Comparison of ENCODE assay signal across 22 mouse cellular contexts in genomic region chr2:124329473-124330130, GRCm38 (mm10).
"Had no signal": no experiment of that assay in that cellular context is flagged by ENCODE, and none has a peak within 500 bp of the region (broad histone marks: within the 10 kb centered on the region; RNA-seq: fewer than 3 reads in every experiment).

No protein-coding gene starts in this region.

- H3K27ac ChIP-seq: liver, embryonic 12.5 days; liver, embryonic 15.5 days; macrophage; midbrain, embryonic 12.5 days; midbrain, embryonic 15.5 days; neural tube, embryonic 12.5 days; neural tube, embryonic 15.5 days; stomach, postnatal 0 days had no signal

- H3K4me3 ChIP-seq: liver, embryonic 12.5 days; liver, embryonic 15.5 days; midbrain, embryonic 12.5 days; midbrain, embryonic 15.5 days; neural tube, embryonic 12.5 days; neural tube, embryonic 15.5 days had no signal

- ATAC-seq: liver, embryonic 12.5 days; midbrain, embryonic 15.5 days had no signal

- H3K9ac ChIP-seq: liver, embryonic 12.5 days; liver, embryonic 15.5 days; midbrain, embryonic 12.5 days; midbrain, embryonic 15.5 days; neural tube, embryonic 12.5 days; neural tube, embryonic 15.5 days had no signal

- H3K27me3 ChIP-seq: liver, embryonic 12.5 days; liver, embryonic 15.5 days; midbrain, embryonic 12.5 days; midbrain, embryonic 15.5 days; neural tube, embryonic 12.5 days; neural tube, embryonic 15.5 days had no signal

- H3K4me1 ChIP-seq: liver, embryonic 12.5 days; liver, embryonic 15.5 days; midbrain, embryonic 12.5 days; midbrain, embryonic 15.5 days; neural tube, embryonic 12.5 days; neural tube, embryonic 15.5 days had no signal

- DNase-seq: kidney, adult 11 months; kidney, adult 9 months; kidney, postnatal 14 days; kidney, postnatal 4 days; left cerebral cortex, postnatal 4 days; liver; lung, adult 18-20 months; lung, postnatal 14 days; right cerebral cortex, adult 18-20 months; right cerebral cortex, postnatal 14 days; right cerebral cortex, postnatal 4 days; thymus, adult 2 months; thymus, postnatal 14 days; thymus, postnatal 4 days had no signal

- H3K36me3 ChIP-seq: liver, embryonic 12.5 days; liver, embryonic 15.5 days; midbrain, embryonic 12.5 days; midbrain, embryonic 15.5 days; neural tube, embryonic 12.5 days; neural tube, embryonic 15.5 days had no signal

- H3K4me2 ChIP-seq: liver, embryonic 12.5 days; liver, embryonic 15.5 days; midbrain, embryonic 12.5 days; midbrain, embryonic 15.5 days; neural tube, embryonic 12.5 days; neural tube, embryonic 15.5 days had no signal

- H3K9me3 ChIP-seq: liver, embryonic 12.5 days; liver, embryonic 15.5 days; midbrain, embryonic 12.5 days; midbrain, embryonic 15.5 days; neural tube, embryonic 12.5 days; neural tube, embryonic 15.5 days had no signal
